Mouse (Mus musculus) brown adipose tissue, adult 24 weeks (tissue): Measurements from ENCODE around the gene Cbx6. TPM values are rescaled to one million over a fixed set of nuclear protein-coding genes. Genes with fewer than 3 reads are reported as not detected.

Experiments used
- H3K27ac ChIP-seq: fragments of 200-500 bp; replicated peaks from 2 replicates; pipeline ENCODE4 v1.5.1; 2012; ENCODE audit warnings: low read depth, mild to moderate bottlenecking, low read length
- H3K4me1 ChIP-seq: fragments of 200-500 bp; 2 replicates; pipeline ENCODE4 v1.6.1; 2012; ENCODE audit warnings: low read length, mixed read lengths; ENCODE audit not compliant: control insufficient read depth, insufficient read depth, insufficient read length
- H3K4me3 ChIP-seq: fragments of 200-500 bp; 2 replicates; pipeline ENCODE4 v1.5.1; 2012; ENCODE audit warnings: low read depth, mild to moderate bottlenecking, low read length, moderate library complexity; ENCODE audit not compliant: insufficient read depth
- polyA plus RNA-seq: library from polyadenylated mRNA; stranded (reverse); fragments of >200 nt; gene quantifications from 2 replicates; pipeline ENCODE4 v1.2.4, GENCODE M21; 2012; ENCODE audit not compliant: missing spikeins, insufficient read depth, insufficient read length

Gene Cbx6
- polyA plus RNA-seq, 1 experiment = 3.9 TPM

- Histone ChIP-seq H3K27ac (no peak overlapping the region), H3K4me1 (no peaks in the 10 kb centered on the region), H3K4me3 (no peak overlapping the region)
These were observed 11.5 kb upstream of the Cbx6 start for GRCm38 (mm10) chr15:79845986-79846385.

GRCm38 (mm10) chr15:79842985-79843384, 8.5 kb upstream of the Cbx6 start:
- Histone ChIP-seq H3K4me1 (no peaks in the 10 kb centered on the region), H3K4me3 (no peak overlapping the region), H3K27ac (no peak overlapping the region)

GRCm38 (mm10) chr15:79840281-79840680, 5.8 kb upstream of the Cbx6 start:
- no peak overlapping the region for H3K4me3 ChIP-seq
- H3K4me1 ChIP-seq = no peaks in the 10 kb centered on the region
- H3K27ac ChIP-seq = no peak overlapping the region

- H3K4me3 ChIP-seq = no peak overlapping the region
- no peaks in the 10 kb centered on the region for H3K4me1 ChIP-seq
- no peak overlapping the region for H3K27ac ChIP-seq
These were observed 383 bp upstream of the Cbx6 start for GRCm38 (mm10) chr15:79834881-79835260.

GRCm38 (mm10) chr15:79833251-79834050, 1.0 kb downstream of the Cbx6 start:
- H3K4me1 ChIP-seq = no peaks in the 10 kb centered on the region
- no peak overlapping the region for H3K27ac ChIP-seq
- peak overlapping the region; percentile 87 for H3K4me3 ChIP-seq

GRCm38 (mm10) chr15:79832064-79832900, 2.2 kb downstream of the Cbx6 start:
- Histone ChIP-seq H3K4me3 (peak overlapping the region; percentile 87; the same call in 1 of the 2 replicates), H3K4me1 (no peaks in the 10 kb centered on the region), H3K27ac (no peak overlapping the region)

GRCm38 (mm10) chr15:79830388-79830787, 4.1 kb downstream of the Cbx6 start:
- no peak overlapping the region for H3K4me3 ChIP-seq
- no peak overlapping the region for H3K27ac ChIP-seq
- no peaks in the 10 kb centered on the region for H3K4me1 ChIP-seq

GRCm38 (mm10) chr15:79829431-79829830, 5.1 kb downstream of the Cbx6 start:
- no peak overlapping the region for H3K27ac ChIP-seq

GRCm38 (mm10) chr15:79828366-79829035, 6.0 kb downstream of the Cbx6 start:
- Histone ChIP-seq H3K4me1 (no peaks in the 10 kb centered on the region), H3K27ac (no peak overlapping the region), H3K4me3 (no peak overlapping the region)

More at GRCm38 (mm10) chr15:79829431-79829830, 5.1 kb downstream of the Cbx6 start:
- no peaks in the 10 kb centered on the region for H3K4me1 ChIP-seq
- H3K4me3 ChIP-seq = no peak overlapping the region

GRCm38 (mm10) chr15:79827778-79828210, 6.7 kb downstream of the Cbx6 start:
- Histone ChIP-seq H3K4me3 (no peak overlapping the region), H3K4me1 (no peaks in the 10 kb centered on the region), H3K27ac (no peak overlapping the region)

- Histone ChIP-seq H3K4me1 (no peaks in the 10 kb centered on the region), H3K27ac (no peak overlapping the region)
These were observed 7.3 kb downstream of the Cbx6 start for GRCm38 (mm10) chr15:79827061-79827777.

GRCm38 (mm10) chr15:79826221-79826935, 8.1 kb downstream of the Cbx6 start:
- Histone ChIP-seq H3K4me1 (no peaks in the 10 kb centered on the region), H3K27ac (no peak overlapping the region), H3K4me3 (no peak overlapping the region)

More at GRCm38 (mm10) chr15:79827061-79827777, 7.3 kb downstream of the Cbx6 start:
- no peak overlapping the region for H3K4me3 ChIP-seq

GRCm38 (mm10) chr15:79825146-79825825, 9.2 kb downstream of the Cbx6 start:
- Histone ChIP-seq H3K4me3 (no peak overlapping the region), H3K4me1 (no peaks in the 10 kb centered on the region), H3K27ac (no peak overlapping the region)
